Mouse (Mus musculus) mouse trophoblast stem cell (cell line): ENCODE data around the gene Gm4881.

Source experiments
- in situ Hi-C, 2 experiments: fragments of 300-500 bp; cut with MseI, MboI; formaldehyde crosslinking; loops; 2 replicates in 1 of 2; 3 replicates in 1 of 2; pipeline ENCODE4 v1.15.1; 2025

The Gm4881 gene

DNA sequence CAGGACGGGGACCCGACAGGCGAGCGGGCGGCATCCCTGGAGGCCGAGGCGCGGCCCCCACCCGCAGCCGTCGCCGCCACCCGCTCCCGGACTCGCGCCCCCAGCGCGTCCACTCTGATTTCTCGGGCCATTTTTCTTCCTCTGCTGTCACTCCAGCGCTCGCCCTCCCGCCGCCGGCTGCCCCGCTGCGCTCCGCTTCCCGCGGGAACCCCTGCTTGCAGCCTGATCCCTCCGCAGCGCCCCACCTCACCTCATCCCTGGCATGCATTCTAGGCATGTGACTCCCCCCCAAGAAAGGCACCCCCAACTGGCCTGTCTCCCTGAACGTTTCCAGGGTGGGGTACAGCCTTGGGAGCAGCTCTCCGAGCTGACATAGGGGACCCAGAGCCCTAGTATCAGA, 10.9 kb upstream of the Gm4881 start:
- in situ Hi-C loops, result no loop called here

DNA sequence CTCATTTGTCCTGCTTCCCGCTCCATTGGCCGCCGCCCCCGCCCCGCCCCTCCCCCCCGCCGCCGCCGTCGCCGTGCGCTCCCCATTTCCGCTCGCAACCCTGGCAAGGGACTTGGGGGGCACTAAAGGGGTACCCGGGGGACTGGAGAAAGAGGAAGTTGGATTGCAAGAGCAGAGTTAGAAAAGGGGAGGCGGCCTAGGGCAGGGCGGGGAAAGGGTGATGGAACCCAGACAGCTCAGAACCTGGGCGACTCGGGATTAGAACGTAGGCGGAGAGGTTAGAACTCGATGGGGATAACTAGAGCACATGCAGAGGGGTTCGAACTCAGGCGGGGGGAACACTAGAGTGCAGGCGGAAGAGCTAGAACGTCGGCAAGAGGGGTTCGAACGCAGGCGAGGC, 10.2 kb upstream of the Gm4881 start:
- in situ Hi-C loops, result no loop called here

DNA sequence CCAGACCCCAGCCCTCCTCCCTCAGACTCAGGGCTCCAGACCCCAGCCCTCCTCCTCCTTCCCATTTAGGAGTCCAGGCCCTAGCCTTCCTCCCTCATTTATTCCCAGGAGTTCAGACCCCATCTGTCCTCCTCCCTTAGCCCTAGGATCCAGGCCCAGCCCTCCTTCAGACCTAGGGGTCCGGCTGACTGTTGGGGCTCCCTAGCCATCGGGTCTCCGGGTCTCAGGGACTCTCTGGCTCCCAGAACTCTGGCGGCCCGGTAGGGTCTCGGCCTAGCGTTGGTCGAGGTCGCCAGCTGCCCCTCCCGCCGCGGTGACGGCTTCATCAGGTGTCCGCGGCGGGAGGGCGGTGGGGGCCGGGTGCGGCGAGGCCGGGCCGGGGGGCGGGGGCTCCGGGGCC, 9.7 kb upstream of the Gm4881 start:
- in situ Hi-C loops, result no loop called here

DNA sequence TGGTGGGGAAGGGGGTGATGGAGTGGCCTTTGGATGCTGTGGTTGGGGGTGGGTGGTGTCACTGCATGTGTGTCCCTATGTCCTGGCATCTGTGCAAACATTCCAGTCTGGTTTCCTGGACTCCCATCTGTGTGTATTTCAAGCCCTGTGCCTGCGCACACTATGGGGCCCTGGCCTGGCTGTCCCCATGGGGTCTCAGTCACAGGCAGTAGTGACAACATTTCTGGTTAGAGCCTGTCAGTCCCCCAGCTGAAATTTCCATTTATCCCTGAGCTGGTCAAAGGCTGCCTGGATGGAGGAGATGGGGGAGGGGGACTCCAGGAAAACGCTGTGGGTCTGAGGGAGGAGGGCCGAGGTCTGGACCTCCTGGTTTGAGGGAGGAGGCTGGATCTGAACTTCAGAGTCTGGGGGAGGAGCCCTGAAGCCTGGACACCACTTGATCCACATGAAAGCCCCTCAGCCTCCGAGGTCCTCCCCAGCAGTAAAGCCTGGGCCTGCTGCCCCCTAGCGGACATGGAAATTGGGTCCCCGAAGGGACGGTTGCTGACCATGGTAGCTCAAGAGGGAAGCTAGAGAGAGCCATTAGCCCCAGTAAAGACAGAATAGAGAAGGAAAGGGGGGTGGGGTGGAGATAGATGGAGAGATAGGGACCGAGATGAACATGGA, 5.8 kb upstream of the Gm4881 start:
- in situ Hi-C loops, result no loop called here

DNA sequence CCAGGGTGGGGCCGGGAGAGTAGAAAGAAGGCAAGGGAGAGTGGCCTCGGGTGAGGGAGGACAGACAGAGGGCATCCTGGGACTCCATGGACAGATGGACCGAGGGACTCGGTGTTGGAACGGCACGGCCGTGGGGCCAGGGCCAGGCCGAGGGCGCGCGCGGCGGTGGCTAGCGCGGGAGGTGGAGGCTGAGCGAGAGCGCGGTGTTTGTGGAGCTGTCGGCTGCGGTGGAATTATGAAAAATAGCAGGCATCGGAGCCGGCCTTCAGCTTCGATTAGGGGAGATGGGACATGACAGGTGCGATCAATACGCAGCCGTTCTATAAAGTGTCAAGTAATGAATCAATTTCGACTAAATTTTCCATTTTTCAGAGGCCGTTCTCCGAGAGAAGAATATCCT, 4.5 kb upstream of the Gm4881 start:
- in situ Hi-C loops, result no loop called here

DNA sequence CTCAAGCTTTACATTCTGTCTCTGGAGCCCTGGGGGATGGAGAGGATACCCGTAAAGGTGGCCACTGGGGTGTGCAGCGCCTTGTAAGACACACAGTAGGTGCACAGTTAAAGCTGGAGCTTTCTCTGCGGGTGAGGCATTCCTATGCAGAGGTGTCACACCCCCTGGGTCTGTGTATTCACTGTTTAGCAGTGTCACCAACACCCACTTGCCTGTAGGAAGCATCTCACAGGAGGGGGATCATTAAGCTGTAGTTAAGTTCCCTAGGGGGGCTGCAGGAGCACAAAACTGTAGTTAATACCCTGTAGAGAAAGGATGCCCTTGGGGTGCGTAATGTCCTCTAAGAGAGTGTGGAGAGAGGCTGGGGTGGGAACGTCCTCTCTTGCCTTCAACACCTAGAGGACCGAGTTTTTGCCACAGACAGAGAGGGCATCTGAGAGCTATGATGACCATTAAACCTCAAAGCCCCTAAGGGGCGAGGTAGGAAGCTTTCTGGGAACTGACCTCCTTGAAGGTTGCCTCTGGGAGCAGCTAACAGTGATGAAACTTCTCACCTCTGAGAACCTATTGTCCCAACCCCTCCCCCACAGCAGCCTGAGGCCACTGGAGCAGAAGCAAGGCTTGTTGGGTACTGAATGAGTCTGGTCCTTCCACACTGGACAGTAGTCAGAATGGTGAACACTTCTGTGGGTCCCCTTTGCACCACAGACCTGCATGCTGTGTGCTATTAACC, 3.2 kb upstream of the Gm4881 start:
- in situ Hi-C loops, result no loop called here

DNA sequence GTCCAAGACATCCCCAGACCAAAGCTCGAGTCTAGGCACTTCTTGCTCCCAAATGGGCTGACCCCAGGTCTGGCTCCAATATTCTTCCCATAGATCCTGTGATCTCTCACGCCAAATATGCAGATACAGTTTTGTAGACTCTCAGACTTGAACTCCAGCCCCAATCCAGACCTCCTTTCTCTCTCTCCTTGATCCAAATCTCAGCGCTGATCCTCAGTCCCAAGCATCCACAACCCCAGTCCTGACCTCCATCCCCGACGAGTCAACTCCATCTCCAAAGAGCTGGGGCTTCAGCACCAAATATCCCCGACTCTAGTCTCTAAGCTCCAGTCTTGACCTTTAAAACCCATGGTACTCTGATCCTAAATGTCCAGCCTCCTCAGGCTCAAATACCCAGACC, 653 bp downstream of the Gm4881 start:
- in situ Hi-C loops, result no loop called here

DNA sequence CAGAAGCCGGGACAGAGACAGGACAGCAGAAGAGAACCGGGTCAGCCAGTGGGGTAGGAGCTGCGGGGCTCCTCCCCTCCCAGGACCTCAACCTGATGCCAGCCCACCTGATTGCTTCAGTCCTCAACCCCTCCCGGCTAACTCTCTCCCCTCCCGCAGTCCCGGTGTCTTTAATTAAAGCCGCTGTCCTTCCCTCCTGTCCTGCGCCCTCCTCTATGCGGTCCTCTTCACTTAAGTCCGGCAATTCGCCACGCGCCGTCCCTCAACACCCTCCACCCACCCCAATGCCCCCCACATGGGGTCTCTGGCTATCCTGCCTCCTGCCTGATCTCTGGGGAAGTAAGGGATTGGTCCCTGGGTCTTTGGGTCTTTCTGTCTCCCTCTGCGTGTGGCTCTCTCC, 12.6 kb downstream of the Gm4881 start:
- in situ Hi-C loops, result no loop called here

DNA sequence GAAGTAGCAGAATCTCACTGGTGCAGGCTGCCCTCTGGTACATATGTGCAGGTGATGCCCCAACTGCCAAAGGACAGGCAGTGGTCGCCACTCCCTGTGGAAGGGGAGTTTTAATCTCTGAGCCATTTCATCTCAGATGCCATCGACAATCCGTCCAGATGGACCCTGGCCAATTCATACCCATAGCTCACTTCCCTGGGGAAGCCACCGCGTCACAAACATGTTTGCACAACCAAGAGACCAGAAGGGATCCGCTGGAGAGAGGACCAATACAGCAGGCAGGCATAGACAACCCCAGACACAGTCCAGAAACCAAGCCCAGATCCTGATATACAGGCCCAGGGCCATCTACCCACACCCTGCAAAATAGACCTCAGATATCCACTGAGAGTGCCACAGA, 13.8 kb downstream of the Gm4881 start:
- in situ Hi-C loops, result no loop called here

DNA sequence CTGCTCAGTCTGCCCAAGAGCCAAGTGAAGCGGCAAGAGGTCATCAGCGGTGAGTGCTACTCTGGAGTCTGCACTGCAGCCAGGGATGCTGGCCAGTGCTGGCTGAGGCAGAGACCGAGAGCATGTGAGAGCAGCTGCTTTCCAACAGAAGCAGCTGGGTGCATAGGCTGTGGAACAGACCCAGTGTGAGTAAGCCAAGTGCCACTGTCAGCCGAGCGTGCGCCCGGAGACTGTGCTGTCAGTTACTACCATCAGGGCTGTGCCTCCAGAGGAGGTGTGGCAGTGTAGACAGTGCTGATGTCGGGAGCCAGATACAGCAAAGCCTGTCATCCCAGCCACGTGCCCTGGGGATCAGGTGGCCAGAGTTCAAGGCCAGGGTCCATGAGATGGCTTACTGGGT, 24.6 kb downstream of the Gm4881 start:
- in situ Hi-C loops, result no loop called here

DNA sequence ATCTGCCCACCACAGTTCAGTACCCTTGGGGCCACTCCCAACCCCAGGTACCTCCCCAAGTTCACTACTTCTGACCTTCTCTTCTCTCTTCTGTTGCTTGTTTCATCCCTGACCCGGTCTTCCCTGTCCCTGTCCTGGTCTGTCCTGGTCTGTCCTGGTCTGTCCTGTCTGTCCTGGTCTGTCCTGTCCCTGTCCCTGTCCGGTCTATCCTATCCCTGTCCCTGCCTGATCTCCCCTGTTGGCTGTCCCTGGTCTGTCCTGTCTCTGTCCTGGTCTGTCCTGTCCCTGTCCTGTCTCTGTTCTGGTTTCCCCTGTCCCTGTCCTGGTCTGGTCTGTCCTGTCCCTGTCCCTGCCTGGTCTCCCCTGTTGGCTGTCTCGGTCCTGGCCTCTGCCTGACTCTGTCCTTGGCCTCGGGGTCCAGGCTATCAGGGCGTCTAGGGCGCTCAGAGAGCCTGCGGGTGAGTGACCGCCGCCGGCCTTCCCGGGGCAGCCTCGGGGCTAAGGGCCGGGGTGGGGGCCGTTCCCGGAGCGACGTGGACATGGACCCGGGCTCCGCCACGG, 25.5 kb downstream of the Gm4881 start:
- in situ Hi-C loops, result no loop called here

DNA sequence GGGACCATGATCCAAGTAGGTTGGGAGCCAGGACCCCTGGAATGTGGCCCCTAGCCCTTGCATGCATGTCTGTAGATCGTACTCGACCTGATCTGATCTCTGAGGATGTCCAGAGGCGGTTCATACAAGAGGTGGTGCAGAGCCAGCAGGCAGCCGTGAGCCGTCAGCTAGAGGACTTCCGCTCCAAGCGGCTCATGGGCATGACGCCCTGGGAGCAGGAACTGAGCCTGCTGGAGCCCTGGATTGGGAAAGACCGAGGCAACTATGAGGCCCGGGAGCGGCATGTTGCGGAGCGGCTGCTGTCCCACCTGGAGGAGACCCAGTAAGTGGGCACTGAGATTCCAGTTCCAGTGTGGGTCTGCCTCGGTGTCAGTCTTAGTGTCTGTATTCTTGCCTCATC, 31.8 kb downstream of the Gm4881 start:
- in situ Hi-C loops, result no loop called here

DNA sequence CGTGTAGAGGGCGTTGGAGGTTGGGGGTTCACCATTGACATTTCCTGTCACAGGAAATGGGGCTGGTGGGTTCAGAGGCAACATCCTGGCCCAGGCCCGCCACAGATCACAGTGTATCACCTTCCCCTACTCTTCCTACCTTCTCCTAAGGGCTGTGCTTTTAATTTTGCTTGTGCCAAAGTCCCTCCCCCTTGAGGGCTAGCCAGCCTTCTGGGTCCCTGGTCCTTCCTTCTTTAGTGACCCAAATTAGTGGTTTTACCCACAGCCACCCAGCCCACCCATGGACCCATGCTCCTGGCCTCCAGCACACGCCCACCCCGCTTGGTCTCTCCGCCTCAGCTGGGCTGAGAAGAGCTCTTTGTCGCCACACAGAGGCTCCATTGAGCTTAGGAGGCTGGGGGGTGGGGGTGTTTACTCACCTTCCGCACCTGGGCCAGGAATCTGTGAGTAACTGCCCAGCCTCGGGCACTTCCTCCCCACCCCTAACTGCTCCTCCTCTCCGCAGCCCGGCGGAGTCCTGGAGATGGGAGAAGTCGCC, 37.0 kb downstream of the Gm4881 start:
- in situ Hi-C loops, result no loop called here

DNA sequence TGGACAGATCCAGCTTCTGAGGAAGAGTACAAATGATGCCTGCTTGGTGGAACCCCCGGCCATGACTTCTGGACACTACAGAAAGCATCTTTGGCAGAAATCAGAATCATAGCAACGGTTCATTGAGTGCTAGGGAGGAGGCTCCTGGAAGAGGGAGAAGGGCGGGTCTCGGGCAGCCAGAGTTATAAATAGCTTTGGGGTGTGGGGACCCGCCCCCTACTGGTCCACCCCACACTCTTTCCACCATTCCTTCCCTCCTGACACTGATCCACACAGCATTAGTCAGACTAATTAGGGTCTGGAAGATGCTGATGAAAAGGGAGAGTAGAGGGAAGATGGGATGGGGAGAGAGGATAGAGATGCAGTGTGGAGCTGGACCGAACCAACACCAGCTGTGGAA, 37.7 kb downstream of the Gm4881 start:
- in situ Hi-C loops, result no loop called here

DNA sequence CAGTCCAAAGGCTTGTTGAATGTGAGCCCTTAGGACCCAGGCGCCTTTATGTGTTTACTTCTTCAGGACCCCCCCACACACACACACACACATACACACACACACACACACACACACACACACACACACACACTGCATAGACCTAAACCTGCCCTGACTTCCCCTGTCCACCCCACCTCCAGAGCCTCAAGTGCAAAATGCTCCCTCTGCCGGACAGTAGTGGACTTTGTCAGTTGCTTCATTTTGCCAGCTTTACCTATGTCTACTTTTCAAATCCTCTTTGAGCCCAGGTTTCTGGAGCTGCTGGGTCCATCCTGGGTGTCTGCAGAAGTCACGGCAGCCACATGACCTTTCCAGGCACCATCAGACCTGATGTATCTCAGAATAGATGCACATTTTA, 39.4 kb downstream of the Gm4881 start:
- in situ Hi-C loops, result no loop called here

DNA sequence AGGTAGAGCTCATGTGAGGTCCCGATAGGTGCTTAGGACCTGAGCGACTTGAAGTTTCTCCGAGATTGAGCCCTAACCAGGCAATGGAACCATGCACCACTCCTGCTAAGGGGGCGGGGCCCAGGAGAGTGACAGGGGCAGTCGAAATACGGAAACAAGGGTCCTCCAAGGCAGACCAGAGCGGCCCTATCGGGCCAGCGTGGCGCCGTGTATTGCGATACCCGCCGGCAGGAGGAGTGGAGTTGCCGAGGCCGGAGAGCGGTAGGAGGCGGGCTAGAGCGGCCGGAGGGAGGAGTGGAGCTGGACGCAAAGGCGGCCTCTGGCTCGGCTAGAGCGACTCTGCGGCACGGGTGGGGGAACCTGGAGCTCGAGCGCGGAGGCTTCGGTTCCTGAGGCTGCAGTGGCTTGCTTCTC, 40.2 kb downstream of the Gm4881 start:
- in situ Hi-C loops, result no loop called here

DNA sequence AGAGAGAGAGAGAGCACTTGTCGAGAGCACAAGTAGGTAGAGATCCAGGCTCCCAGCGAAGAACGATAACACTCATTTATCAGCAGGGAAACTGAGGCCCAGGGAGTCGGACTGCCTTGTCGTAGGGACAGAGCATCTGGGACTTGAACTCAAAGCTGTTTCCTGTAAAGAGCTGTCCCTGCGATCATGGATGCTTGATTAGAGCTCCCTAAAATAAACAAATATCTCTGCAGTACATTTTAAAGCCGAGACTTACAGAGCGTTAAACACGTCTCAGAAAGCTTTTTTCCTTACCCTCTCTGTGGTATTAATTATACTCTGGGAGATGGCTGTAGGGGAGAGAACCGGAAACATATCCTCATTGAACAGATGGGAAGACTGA, 40.9 kb downstream of the Gm4881 start:
- in situ Hi-C loops, result no loop called here

DNA sequence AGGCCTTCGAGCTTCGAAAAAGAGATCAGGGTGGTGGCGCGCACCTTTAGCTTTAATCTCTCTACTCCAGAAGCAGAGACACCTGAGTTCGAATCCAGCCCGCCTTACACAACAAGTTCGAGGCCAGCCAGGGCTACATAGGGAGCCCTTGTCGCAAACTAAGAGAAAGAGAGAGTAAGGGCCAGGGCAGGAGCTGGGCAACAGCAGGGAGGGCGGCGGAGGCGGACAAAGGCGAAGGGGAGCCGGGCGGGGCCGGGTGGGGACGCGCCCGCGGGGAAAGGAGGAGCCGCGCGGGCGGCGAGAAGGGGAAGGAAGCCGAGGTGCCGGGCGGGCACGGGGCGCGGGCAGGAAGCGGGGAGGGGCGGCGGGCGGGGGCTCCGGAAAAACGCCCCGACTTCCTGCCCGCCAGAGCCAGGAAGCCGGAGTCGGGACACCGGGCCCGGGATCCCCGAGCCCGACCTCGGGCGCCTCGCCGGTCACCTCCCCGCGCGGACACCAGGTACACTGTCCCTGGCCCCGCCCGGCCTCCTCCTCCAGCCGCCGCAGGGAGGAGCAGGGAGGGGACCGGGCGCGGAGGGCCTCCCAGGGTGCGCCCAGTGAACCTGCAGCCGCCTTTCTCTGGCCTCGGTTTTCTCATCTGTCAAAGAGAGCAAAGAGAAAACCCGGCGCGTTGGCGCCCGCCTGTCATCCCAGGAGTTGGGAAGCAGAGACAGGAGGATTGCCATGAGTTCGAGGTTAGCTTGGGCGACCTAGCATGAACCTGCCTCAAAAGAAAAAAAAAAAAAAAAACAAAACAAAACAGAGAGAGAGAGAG, 41.5 kb downstream of the Gm4881 start, which contains the start of gene Arhgef1:
Gene Arhgef1, plus strand, starts transcription at position 283 of the 814 bp plus-strand sequence.
- in situ Hi-C loops, result no loop called here

DNA sequence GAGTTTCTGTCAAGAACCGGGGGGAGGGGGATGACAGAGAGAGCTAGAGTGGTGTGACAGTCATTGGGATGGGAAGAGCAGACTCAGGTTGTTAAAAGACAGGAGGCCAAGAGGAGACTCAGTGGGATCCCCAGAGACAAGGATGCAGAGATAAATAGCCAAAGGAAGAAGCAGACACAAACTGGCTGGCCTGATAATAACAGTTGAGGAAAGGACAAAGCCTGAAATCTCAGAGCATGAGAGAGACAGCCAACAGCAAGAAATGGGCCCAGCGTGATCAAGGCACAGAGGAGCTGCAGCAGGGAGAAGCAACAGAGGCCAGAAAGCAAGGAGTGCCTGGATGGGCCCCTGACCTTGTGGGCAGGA, 42.0 kb downstream of the Gm4881 start:
- in situ Hi-C loops, result no loop called here

DNA sequence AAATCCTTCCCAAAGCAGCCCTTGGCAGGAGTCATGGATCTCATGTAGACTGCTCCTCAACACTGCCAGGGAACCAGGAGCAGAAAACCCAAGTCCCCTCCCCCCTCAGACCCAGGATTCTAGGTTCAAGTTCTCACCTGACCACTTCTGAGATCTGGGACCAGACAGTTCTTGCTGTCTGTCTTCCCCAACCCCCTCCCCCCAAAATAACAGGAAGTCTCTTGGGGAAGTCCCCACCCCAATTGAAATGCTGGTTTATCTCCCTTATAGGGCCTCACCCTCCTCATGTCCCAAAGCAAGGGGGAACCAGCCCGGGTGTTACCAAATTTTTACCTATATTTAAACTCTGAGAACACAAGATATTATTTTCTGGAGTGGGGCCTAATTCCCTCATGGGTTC, 42.5 kb downstream of the Gm4881 start:
- in situ Hi-C loops, result no loop called here

DNA sequence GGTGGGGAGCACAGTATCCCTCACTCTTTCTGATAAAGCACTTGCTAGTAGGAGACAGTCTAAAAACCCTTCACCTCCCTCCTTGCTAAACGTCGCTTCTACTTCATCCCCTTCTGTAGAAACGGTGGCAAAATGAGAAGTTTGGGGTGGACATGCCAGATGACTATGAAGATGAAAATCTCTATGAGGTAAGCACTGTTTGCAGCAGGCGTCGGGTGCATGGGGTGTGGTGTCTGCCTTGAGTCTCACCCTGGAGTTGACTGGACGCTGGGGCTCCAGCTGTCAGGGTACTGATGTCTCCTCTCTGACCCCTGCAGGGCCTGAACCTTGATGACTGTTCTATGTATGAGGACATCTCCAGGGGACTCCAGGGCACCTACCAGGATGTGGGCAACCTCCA, 43.2 kb downstream of the Gm4881 start:
- in situ Hi-C loops, result no loop called here

DNA sequence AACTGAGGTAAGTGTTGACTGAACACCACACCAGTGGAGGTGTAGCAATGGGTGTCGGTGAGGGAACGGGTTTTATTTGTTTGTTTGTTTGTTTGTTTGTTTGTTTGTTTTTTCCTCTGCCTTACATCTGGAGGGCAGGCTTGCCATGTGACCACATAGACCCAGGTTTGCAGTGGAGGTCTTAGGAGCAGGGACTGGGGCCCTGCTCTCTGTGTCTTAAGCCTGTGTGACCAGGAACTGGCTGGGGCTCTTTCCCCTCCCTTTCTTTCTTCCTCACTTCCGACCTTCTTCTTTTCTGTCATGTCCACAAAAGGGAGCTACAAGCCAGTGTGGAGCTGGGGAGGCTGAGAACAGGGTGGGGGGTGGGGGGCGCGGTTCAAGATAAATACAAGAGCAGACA, 46.3 kb downstream of the Gm4881 start:
- in situ Hi-C loops, result no loop called here
